Mouse (Mus musculus) spleen, adult 2 months (tissue): ENCODE results near the gene Stk33.
"Not testable (repeated sequence)": the region's sequence is repeated elsewhere in the genome, so short reads cannot be mapped to it uniquely, and the experiment has no call there.

Source experiments
- CTCF ChIP-seq: fragments of 200-500 bp; IDR thresholded peaks from 2 replicates; pipeline ENCODE4 v1.5.1; 2011; ENCODE audit warnings: mild to moderate bottlenecking, inconsistent platforms; ENCODE audit not compliant: insufficient read depth, insufficient read length, insufficient replicate concordance; ENCODE audit errors: extremely low read depth
- POLR2A ChIP-seq: fragments of 200-500 bp; IDR thresholded peaks from 2 replicates; pipeline ENCODE4 v1.6.1; 2011; ENCODE audit warnings: low read depth, low read length, inconsistent platforms

- not testable (repeated sequence) for TF ChIP-seq CTCF, POLR2A
Observed at GRCm38 (mm10) chr7:109373556-109373955, 65.3 kb downstream of the Stk33 start.
